Mouse (Mus musculus) layer of hippocampus, adult 18-20 months (tissue): Measurements from ENCODE around the gene Mrps12. TPM values are rescaled to one million over a fixed set of nuclear protein-coding genes. Genes with fewer than 3 reads are reported as not detected.
"Not testable (repeated sequence)": the region's sequence is repeated elsewhere in the genome, so short reads cannot be mapped to it uniquely, and the experiment has no call there.

Experiments
- DNase-seq, 2 experiments: peaks; one replicate each; pipeline ENCODE4 v3.0.0; 2022; ENCODE audit warnings: low spot score in 2 of 2
- total RNA-seq, 2 experiments: library from RNA; stranded (reverse); gene quantifications; 2 replicates each; pipeline ENCODE4 v1.2.3; 2021

Mrps12 gene
- total RNA-seq, 2 experiments from 2014 or later, result 60.6 to 67.1 TPM

GRCm38 (mm10) chr7:28714667-28715066 is 27.0 kb downstream of the Mrps12 start:
- DNase-seq, result peak; percentile 29 to 70

- no peak for DNase-seq
Observed at GRCm38 (mm10) chr7:28710962-28711361, 30.7 kb downstream of the Mrps12 start.

- no peak for DNase-seq
Observed at GRCm38 (mm10) chr7:28709454-28709853, 32.2 kb downstream of the Mrps12 start.

- no peak for DNase-seq
Observed at GRCm38 (mm10) chr7:28702601-28703143, 38.9 kb downstream of the Mrps12 start.

- DNase-seq, result not testable (repeated sequence)
Observed at GRCm38 (mm10) chr7:28701306-28701705, 40.3 kb downstream of the Mrps12 start.

GRCm38 (mm10) chr7:28700269-28700668 is 41.4 kb downstream of the Mrps12 start:
- no peak for DNase-seq

GRCm38 (mm10) chr7:28697277-28697676 is 44.3 kb downstream of the Mrps12 start:
- no peak for DNase-seq

GRCm38 (mm10) chr7:28694966-28695511 is 46.6 kb downstream of the Mrps12 start:
- no peak for DNase-seq

- no peak for DNase-seq
Observed at GRCm38 (mm10) chr7:28694423-28694822, 47.2 kb downstream of the Mrps12 start.

GRCm38 (mm10) chr7:28693321-28693966 is 48.2 kb downstream of the Mrps12 start:
- peak; percentile 65 to 74 for DNase-seq

- peak; percentile 43 to 46 for DNase-seq
Observed at GRCm38 (mm10) chr7:28692545-28693320, 48.9 kb downstream of the Mrps12 start, which contains the start of gene Fbxo27. Gene Fbxo27 (plus strand): TSS chr7:28692849.

- DNase-seq, result no peak
Observed at GRCm38 (mm10) chr7:28691075-28691474, 50.5 kb downstream of the Mrps12 start.

Other genes starting within 250 kb of the Mrps12 start
- gene Ifnl2, start 231.4 kb downstream of the Mrps12 start, total RNA-seq, result not detected
- gene Ifnl3, start 219.0 kb downstream of the Mrps12 start, total RNA-seq, result not detected
- gene Sycn, start 200.9 kb downstream of the Mrps12 start, total RNA-seq, result not detected
- gene Nccrp1, start 194.6 kb downstream of the Mrps12 start, total RNA-seq, result under 1 TPM in 1 of 2 experiments, not detected in 1; 0.28 TPM
- 10 to 100 TPM; 74.1 to 77.1 TPM for gene Samd4b, start 143.7 kb downstream of the Mrps12 start, total RNA-seq
- gene Pak4, start 143.6 kb downstream of the Mrps12 start, total RNA-seq, result 10 to 100 TPM; 12.7 to 14.6 TPM
- 1 to 10 TPM; 1.4 to 4.6 TPM for gene Acp7, start 110.5 kb downstream of the Mrps12 start, total RNA-seq
- gene Fbxo27, start 49.0 kb downstream of the Mrps12 start, total RNA-seq, result 10 to 100 TPM; 18.9 to 21.7 TPM
- gene Fbxo17, start 25.0 kb downstream of the Mrps12 start, total RNA-seq, result 1 to 10 TPM; 1.5 to 1.9 TPM
- gene Sars2, start 172 bp upstream of the Mrps12 start, total RNA-seq, result 10 to 100 TPM; 11.1 to 11.2 TPM
- gene Ccer2, start 14.4 kb upstream of the Mrps12 start, total RNA-seq, result under 1 TPM; 0.30 to 0.63 TPM
- gene Sirt2, start 24.9 kb upstream of the Mrps12 start, total RNA-seq, result 100 to 1,000 TPM; 125 to 129 TPM
- gene Nfkbib, start 25.7 kb upstream of the Mrps12 start, total RNA-seq, result 10 to 100 TPM; 29.0 to 29.2 TPM
- gene Rinl, start 47.1 kb upstream of the Mrps12 start, total RNA-seq, result 1 to 10 TPM; 2.4 to 3.0 TPM
- gene Hnrnpl, start 66.7 kb upstream of the Mrps12 start, total RNA-seq, result 100 to 1,000 TPM; 407 to 414 TPM
- gene Ech1, start 83.4 kb upstream of the Mrps12 start, total RNA-seq, result 10 to 100 TPM; 63.1 to 71.0 TPM
- 1 to 10 TPM; 3.5 to 5.6 TPM for gene Lgals4, start 92.0 kb upstream of the Mrps12 start, total RNA-seq
- not detected for gene Lgals7, start 122.0 kb upstream of the Mrps12 start, total RNA-seq
- gene Capn12, start 139.6 kb upstream of the Mrps12 start, total RNA-seq, result under 1 TPM; 0.50 to 0.76 TPM
- gene Actn4, start 220.5 kb upstream of the Mrps12 start, total RNA-seq, result 100 to 1,000 TPM; 127 to 136 TPM
- 100 to 1,000 TPM; 201 to 212 TPM for gene Eif3k, start 240.0 kb upstream of the Mrps12 start, total RNA-seq
- 1 to 10 TPM in 1 of 2 experiments, under 1 TPM in 1; 0.99 to 1.3 TPM for gene Map4k1, start 240.2 kb upstream of the Mrps12 start, total RNA-seq